Mouse (Mus musculus): ENCODE results near the gene Hist1h1d. TPM values are rescaled to one million over a fixed set of nuclear protein-coding genes. Genes with fewer than 3 reads are reported as not detected.

Gene Hist1h1d
- polyA plus RNA-seq, 1 experiment: 0.13 TPM

Other genes with a start within 250 kb of the Hist1h1d start
- 0.82 and 2.2 TPM in 2 replicates for gene Zfp322a, start 184.1 kb upstream of the Hist1h1d start, polyA plus RNA-seq (2012; rRNA removed; ENCODE audit: low replicate concordance)
- 1.8 and 2.7 TPM in 2 replicates for gene Abt1, start 129.4 kb upstream of the Hist1h1d start, polyA plus RNA-seq (2012; rRNA removed; ENCODE audit: low replicate concordance)
- 7.6 and 14.7 TPM in 2 replicates for gene Btn1a1, start 87.4 kb upstream of the Hist1h1d start, polyA plus RNA-seq (2012; rRNA removed; ENCODE audit: low replicate concordance)
- 0.22 TPM in 1 of 2 replicates, not detected in the other for gene Btn2a2, start 64.4 kb upstream of the Hist1h1d start, polyA plus RNA-seq (2012; rRNA removed; ENCODE audit: low replicate concordance)
- gene Hist1h4h, start 22.2 kb upstream of the Hist1h1d start, polyA plus RNA-seq (2012; rRNA removed; ENCODE audit: low replicate concordance): 38.0 and 58.7 TPM in 2 replicates
- 11.2 and 126 TPM in 2 replicates for gene Hist1h2af, start 19.4 kb upstream of the Hist1h1d start, polyA plus RNA-seq (2012; rRNA removed; ENCODE audit: low replicate concordance)
- gene Hist1h3g, start 17.8 kb upstream of the Hist1h1d start, polyA plus RNA-seq (2012; rRNA removed; ENCODE audit: low replicate concordance): 5.9 and 13.3 TPM in 2 replicates
- gene Hist1h2bh, start 9.9 kb upstream of the Hist1h1d start, polyA plus RNA-seq (2012; rRNA removed; ENCODE audit: low replicate concordance): 0.78 and 1.9 TPM in 2 replicates
- gene Hist1h3f, start 9.2 kb upstream of the Hist1h1d start, polyA plus RNA-seq (2012; rRNA removed; ENCODE audit: low replicate concordance): 1.0 and 5.4 TPM in 2 replicates
- gene Hist1h4f, start 1.6 kb upstream of the Hist1h1d start, polyA plus RNA-seq (2012; rRNA removed; ENCODE audit: low replicate concordance): 2.2 and 6.6 TPM in 2 replicates
- gene Hist1h3e, start 9.1 kb downstream of the Hist1h1d start, polyA plus RNA-seq (2012; rRNA removed; ENCODE audit: low replicate concordance): 6.4 and 27.3 TPM in 2 replicates
- gene Hist1h2ae, start 18.0 kb downstream of the Hist1h1d start, polyA plus RNA-seq (2012; rRNA removed; ENCODE audit: low replicate concordance): 1.2 and 9.3 TPM in 2 replicates
- 13.0 and 31.0 TPM in 2 replicates for gene Hist1h2bg, start 18.1 kb downstream of the Hist1h1d start, polyA plus RNA-seq (2012; rRNA removed; ENCODE audit: low replicate concordance)
- 4.0 and 7.4 TPM in 2 replicates for gene Hist1h2bf, start 20.9 kb downstream of the Hist1h1d start, polyA plus RNA-seq (2012; rRNA removed; ENCODE audit: low replicate concordance)
- 0.65 and 4.8 TPM in 2 replicates for gene Hist1h2ad, start 21.1 kb downstream of the Hist1h1d start, polyA plus RNA-seq (2012; rRNA removed; ENCODE audit: low replicate concordance)
- 4.1 and 8.7 TPM in 2 replicates for gene Hist1h3d, start 22.5 kb downstream of the Hist1h1d start, polyA plus RNA-seq (2012; rRNA removed; ENCODE audit: low replicate concordance)
- gene Hist1h4d, start 28.3 kb downstream of the Hist1h1d start, polyA plus RNA-seq (2012; rRNA removed; ENCODE audit: low replicate concordance): 5.3 and 12.9 TPM in 2 replicates
- 3.1 and 3.9 TPM in 2 replicates for gene Hist1h2be, start 67.9 kb downstream of the Hist1h1d start, polyA plus RNA-seq (2012; rRNA removed; ENCODE audit: low replicate concordance)
- gene Hist1h1e, start 69.3 kb downstream of the Hist1h1d start, polyA plus RNA-seq (2012; rRNA removed; ENCODE audit: low replicate concordance): 1.8 and 2.0 TPM in 2 replicates
- gene Hist1h2ac, start 130.7 kb downstream of the Hist1h1d start, polyA plus RNA-seq (2012; rRNA removed; ENCODE audit: low replicate concordance): 0.23 and 1.3 TPM in 2 replicates
- gene Hist1h2bc, start 130.9 kb downstream of the Hist1h1d start, polyA plus RNA-seq (2012; rRNA removed; ENCODE audit: low replicate concordance): 185 and 224 TPM in 2 replicates
- not detected in 2 replicates for gene Hist1h1t, start 142.6 kb downstream of the Hist1h1d start, polyA plus RNA-seq (2012; rRNA removed; ENCODE audit: low replicate concordance)
- gene Hist1h4c, start 145.2 kb downstream of the Hist1h1d start, polyA plus RNA-seq (2012; rRNA removed; ENCODE audit: low replicate concordance): 2.4 and 6.0 TPM in 2 replicates
- gene Hfe, start 157.6 kb downstream of the Hist1h1d start, polyA plus RNA-seq (2012; rRNA removed; ENCODE audit: low replicate concordance): 28.3 and 37.4 TPM in 2 replicates
- 45.0 and 48.4 TPM in 2 replicates for gene Hist1h1c, start 185.5 kb downstream of the Hist1h1d start, polyA plus RNA-seq (2012; rRNA removed; ENCODE audit: low replicate concordance)
- gene Hist1h3c, start 192.3 kb downstream of the Hist1h1d start, polyA plus RNA-seq (2012; rRNA removed; ENCODE audit: low replicate concordance): 2.4 and 16.2 TPM in 2 replicates
- gene Hist1h2bb, start 193.5 kb downstream of the Hist1h1d start, polyA plus RNA-seq (2012; rRNA removed; ENCODE audit: low replicate concordance): 3.7 and 13.5 TPM in 2 replicates
- 1.0 and 14.9 TPM in 2 replicates for gene Hist1h2ab, start 197.9 kb downstream of the Hist1h1d start, polyA plus RNA-seq (2012; rRNA removed; ENCODE audit: low replicate concordance)
- 4.0 and 16.0 TPM in 2 replicates for gene Hist1h3b, start 199.0 kb downstream of the Hist1h1d start, polyA plus RNA-seq (2012; rRNA removed; ENCODE audit: low replicate concordance)
- 1.3 and 6.8 TPM in 2 replicates for gene Hist1h4b, start 203.8 kb downstream of the Hist1h1d start, polyA plus RNA-seq (2012; rRNA removed; ENCODE audit: low replicate concordance)
- 1.6 and 6.5 TPM in 2 replicates for gene Hist1h4a, start 208.0 kb downstream of the Hist1h1d start, polyA plus RNA-seq (2012; rRNA removed; ENCODE audit: low replicate concordance)
- 3.1 and 16.8 TPM in 2 replicates for gene Hist1h3a, start 209.1 kb downstream of the Hist1h1d start, polyA plus RNA-seq (2012; rRNA removed; ENCODE audit: low replicate concordance)
- gene Hist1h1a, start 210.4 kb downstream of the Hist1h1d start, polyA plus RNA-seq (2012; rRNA removed; ENCODE audit: low replicate concordance): 0.47 TPM in 1 of 2 replicates, not detected in the other
- 0.10 TPM in 1 of 2 replicates, not detected in the other for gene Trim38, start 216.7 kb downstream of the Hist1h1d start, polyA plus RNA-seq (2012; rRNA removed; ENCODE audit: low replicate concordance)

Data from mammary gland, adult 2 months (tissue).